Mouse (Mus musculus) brown adipose tissue, adult 24 weeks (tissue): Measurements from ENCODE around the gene Aprt. TPM values are rescaled to one million over a fixed set of nuclear protein-coding genes. Genes with fewer than 3 reads are reported as not detected.

ENCODE experiments used
- H3K27ac ChIP-seq: fragments of 200-500 bp; replicated peaks from 2 replicates; pipeline ENCODE4 v1.5.1; 2012; ENCODE audit warnings: low read depth, mild to moderate bottlenecking, low read length
- H3K4me1 ChIP-seq: fragments of 200-500 bp; 2 replicates; pipeline ENCODE4 v1.6.1; 2012; ENCODE audit warnings: low read length, mixed read lengths; ENCODE audit not compliant: control insufficient read depth, insufficient read depth, insufficient read length
- H3K4me3 ChIP-seq: fragments of 200-500 bp; 2 replicates; pipeline ENCODE4 v1.5.1; 2012; ENCODE audit warnings: low read depth, mild to moderate bottlenecking, low read length, moderate library complexity; ENCODE audit not compliant: insufficient read depth
- polyA plus RNA-seq: library from polyadenylated mRNA; stranded (reverse); fragments of >200 nt; gene quantifications from 2 replicates; pipeline ENCODE4 v1.2.4, GENCODE M21; 2012; ENCODE audit not compliant: missing spikeins, insufficient read depth, insufficient read length

The Aprt gene
- polyA plus RNA-seq: 17.3 and 19.4 TPM in 2 replicates

DNA sequence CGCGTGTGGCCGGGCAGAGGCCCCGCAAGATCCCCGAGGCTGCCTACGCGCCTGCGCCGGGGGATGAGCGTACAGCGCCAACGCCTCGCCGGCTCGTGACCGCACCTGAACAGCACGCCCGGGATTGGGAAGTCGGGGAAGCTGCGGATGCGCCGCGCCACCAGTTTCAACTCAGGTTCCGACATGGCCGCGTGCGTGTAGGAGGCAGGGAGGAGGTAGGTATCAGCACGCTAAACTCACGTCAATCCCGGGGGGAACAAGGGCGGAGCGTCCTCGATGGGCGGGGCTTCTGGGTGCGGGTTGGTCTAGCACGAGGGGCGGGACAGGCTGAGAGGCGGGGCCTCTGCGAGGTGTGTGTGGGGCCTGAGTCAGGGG, at the start of gene Aprt:
Gene Aprt (minus strand): TSS at position 262 of the 375 bp plus-strand sequence.
- peak within 1 kb of the TSS; percentile 82 for H3K4me3 ChIP-seq
- no peak within 1 kb of the TSS for H3K27ac ChIP-seq
- peaks cover 7% of the 10 kb centered on the region for H3K4me1 ChIP-seq

DNA sequence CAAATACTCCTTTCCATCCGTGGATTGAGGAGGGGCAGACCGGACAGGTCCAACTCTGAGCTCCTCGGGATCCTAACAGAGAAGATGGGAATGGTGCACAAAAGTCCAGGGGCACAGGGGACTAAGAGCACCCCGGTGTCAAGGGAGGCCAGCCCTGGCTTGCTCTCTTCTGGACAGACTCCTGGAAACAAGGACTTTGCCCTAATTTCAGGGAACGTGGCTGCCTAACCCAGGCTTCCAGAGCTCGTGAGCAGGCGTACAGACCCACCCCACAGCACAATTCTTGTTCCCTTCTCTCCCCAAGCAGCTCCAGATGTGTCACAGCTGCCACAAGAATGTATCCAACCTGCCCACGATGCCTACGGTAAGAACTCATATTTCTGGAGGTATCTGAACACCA, 49.1 kb upstream of the Aprt start:
- Histone ChIP-seq H3K4me1 (no peaks in the 10 kb centered on the region), H3K4me3 (no peak overlapping the region), H3K27ac (no peak overlapping the region)

DNA sequence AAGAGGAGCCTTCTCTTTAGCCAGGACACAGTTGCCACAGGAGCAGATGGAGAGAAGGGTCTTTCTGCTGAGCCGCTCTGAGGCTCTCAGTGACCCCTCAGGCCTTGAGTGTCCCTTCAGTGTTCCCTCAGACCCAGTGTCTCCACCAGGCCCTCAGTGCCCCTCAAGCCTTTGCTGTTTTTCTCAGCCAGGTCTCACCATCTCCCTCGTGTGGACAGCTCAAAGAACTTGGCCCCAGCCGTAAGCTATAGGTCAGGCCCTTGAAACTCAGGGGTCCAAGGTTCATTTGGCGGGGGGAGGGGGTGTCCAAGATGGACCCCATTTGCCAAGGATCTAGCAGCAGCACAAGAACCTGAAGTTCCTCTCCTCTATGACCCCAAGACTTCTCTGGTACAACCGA, 47.9 kb upstream of the Aprt start:
- H3K27ac ChIP-seq: no peak overlapping the region
- no peaks in the 10 kb centered on the region for H3K4me1 ChIP-seq
- H3K4me3 ChIP-seq: no peak overlapping the region

DNA sequence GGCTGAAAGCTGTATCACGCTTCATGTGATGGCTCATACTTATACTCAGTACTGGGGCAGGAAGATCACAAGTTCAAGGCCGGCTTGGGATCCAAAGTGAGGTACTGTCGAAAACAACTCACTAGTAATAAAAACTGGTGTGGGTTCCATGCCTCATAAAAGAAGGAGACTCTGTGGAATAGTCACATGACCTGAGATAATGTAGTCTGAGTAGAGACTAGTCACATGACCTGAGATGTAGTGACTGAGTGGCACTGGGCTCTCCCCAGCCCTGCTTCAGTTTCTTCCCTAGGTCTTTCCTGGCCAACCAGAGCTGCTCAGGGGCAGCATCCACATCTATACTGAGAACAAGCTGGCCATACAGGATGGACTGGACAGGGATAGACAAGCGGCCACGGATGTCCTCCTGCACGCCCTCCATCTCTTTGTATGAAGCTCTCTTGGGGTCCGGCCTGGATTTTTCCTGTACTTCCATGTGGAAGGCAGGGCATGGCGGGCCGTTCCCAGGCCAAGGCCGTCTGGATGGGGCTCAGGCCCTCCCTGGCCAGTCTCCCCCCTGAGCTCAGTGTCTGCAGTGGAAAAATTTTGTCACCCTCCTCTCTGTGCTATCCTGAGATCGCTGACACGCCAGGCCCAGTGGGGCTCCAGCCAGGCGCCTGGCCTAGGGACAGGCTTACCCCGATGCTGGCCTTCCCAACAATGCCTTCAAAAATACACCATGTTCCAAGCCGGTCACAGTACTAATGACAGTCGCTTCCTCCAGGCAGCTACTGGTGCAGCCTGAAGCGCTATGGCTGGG, 47.3 kb upstream of the Aprt start:
- Histone ChIP-seq H3K27ac (no peak overlapping the region), H3K4me1 (no peaks in the 10 kb centered on the region), H3K4me3 (no peak overlapping the region)

DNA sequence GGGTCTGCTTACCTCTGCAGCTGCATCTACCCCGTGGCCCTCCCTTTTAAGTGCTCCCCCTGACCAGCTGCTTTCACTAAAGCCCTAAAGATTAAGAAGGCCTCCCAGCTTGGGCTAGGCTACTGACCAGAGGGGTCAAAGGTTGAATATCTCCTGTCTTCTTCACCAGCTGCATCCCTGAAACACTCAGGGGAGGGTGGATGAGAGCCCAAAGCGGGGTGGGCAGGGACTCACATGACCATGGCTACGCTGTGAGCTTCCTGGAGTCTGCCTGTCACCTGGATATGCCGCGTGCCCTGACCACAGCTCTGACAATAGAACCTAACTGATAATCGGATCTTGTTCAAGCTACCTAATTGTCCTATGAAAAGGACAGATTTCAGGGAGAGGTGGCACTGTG, 46.0 kb upstream of the Aprt start, which contains the start of gene Pabpn1l:
Gene Pabpn1l (minus strand): TSS at position 13 of the 400 bp plus-strand sequence.
- no peak within 1 kb of the TSS for H3K27ac ChIP-seq
- H3K4me1 ChIP-seq: no peaks in the 10 kb centered on the region
- H3K4me3 ChIP-seq: no peak within 1 kb of the TSS

DNA sequence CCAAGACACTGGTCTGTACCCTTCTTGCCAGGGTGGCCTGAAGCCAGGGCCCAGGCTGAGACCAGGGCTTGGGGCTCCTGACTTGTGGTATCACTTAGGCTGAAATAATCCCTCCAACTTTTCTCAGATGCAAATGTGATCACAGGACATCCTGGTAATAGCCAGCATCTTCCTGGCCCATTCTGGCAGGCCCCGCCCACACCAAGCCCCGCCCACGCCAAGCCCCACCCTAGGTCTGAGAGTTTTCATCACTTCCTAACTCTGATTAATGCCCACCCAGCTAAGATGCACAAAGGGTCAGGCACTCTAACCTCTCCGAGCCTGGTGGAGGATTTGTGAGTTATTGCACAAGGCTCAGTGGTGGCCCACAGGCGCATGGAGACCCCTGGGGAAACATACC, 43.7 kb upstream of the Aprt start:
- H3K4me1 ChIP-seq: no peaks in the 10 kb centered on the region
- no peak overlapping the region for H3K27ac ChIP-seq
- H3K4me3 ChIP-seq: no peak overlapping the region

DNA sequence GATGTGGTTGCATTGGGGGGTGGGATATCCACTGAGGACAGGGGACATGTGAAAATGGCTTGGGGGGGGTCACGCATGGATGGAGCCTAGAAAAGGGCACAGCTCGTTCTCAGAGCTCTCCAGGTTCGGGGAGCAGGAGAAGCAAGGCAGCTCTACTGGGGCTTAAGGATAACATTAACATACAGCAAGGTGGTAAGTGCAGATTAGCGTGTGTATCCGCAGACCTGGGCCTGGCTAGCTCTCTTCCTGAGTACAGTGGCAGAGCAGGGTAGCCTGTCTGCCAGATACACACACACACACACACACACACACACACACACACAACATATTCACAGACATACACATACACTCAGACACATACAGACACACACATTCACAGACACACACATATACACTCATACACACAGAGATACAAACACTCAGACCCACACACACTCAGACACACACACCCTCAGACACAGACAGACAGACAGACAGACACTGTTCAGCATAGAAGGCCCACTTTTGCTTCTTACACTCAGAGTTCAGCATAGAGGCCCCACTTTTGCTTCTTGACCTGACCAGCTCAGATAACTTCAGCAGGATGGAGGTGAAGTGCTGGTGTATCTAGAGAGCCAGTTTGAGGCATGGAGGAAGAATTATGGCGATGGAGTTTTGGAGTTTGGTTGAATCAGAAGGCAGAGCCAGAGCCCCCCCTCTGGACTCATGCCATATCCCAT, 42.1 kb upstream of the Aprt start:
- Histone ChIP-seq H3K4me3 (no peak overlapping the region), H3K27ac (no peak overlapping the region), H3K4me1 (no peaks in the 10 kb centered on the region)

DNA sequence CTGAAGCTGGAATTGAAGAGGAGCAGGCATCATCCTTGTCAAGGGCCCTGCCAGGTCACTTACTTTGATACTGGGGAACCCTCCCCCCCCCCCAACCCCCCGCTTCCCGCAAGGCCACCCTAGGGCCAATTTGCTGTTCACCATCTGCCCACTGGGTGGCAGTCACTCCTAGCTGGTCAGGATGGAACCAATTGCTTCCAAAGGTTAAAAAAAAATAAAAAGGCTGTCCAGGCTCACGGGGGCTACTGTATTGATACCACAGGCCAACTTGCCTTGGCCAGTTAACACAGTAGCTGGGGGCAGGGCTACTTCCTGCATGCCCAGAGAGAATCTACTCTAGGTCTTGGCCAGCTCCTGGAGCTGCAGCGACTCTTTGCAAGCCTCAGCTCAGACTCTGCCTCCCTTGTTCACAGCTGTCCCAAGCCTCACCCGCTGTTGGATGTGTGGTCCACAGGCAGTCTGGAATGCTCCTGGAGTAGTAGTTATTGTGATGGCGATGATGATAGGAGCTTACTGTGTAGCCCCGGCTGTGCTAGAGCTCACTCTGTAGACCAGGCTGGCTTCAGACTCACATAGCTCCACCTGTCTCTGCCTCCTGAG, 41.3 kb upstream of the Aprt start:
- Histone ChIP-seq H3K4me3 (no peak overlapping the region), H3K4me1 (no peaks in the 10 kb centered on the region), H3K27ac (no peak overlapping the region)

DNA sequence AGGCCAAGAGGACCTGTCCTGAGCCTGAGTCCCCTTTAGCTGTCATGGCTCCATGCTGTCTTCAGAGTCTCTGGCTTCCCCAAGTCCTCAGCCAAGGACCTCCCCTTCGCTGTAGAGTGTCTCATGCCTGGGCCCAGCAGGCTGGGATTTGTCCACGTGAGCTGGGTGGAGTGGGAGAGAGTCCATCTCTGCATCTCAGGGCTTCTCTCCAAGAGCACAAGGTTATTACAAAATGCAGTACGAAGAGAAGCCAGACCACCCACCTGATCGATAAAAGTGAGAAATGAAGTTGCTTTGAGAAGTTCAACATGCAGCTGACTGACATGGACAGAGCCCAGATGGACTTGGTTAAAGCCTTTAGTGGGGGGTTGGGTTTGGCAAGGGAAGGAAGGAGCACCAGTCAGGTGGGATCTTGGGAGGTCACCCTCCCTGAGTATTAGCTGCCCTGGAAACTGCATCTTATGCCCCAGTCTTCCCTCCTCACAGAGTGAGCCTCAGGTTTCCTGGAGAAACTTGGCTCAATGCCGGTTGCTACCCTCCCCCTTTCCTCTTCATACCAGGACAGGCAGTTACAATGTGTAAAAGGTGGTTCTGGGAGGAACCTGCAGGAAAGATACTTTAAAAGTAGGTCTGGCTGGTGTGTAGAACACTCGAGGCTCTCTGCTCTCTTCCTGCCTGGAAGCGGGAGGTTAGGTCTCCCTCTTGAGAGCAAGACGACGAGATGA, 39.6 kb upstream of the Aprt start:
- Histone ChIP-seq H3K4me3 (no peak overlapping the region), H3K27ac (no peak overlapping the region), H3K4me1 (peaks cover 5% of the 10 kb centered on the region; the same call in 1 of the 2 replicates)

DNA sequence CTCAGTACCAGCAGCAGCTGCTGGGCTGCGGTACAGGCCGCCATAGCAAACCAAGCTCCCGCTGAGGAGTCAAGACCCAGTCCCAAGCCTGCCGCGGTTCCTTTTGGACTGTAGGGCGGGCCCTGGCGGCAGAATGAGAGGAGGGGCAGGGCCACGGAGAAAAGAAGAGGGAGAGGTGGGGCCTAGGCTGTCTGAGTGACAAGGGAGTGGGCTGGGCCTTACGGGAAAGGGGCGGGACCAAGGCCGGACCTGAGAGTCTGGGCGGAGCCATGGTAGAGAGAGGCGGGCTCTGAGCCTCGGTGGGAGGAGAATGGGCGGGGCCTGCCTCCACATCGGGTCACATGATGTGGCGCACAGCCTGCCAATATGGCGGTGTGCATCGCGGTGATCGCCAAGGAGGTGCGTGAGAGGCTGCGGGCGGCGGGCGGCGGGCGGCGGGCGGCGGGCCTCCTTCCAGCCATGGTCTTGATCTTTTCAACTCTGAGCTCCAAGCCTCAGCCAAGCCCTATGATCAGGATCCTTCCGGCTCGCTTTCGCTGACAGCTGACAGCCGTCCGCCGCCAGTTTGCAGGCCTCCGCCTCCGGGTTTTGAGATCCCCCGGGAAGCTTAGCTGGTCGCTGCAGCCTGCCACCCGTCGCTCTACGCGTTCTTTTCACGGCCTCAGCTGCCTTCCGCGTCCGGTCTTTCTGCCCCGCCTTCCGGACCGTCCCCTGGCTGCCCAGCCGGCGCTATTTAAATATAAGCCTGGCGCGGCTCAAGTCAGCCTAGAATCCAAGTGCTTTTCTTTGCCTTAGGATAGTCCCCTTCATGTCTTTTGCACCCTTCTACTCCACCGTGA, 34.8 kb upstream of the Aprt start, which contains the start of the genes Galns and Trappc2l:
Gene Galns (minus strand): TSS at position 169 of the 839 bp plus-strand sequence.
Gene Trappc2l (plus strand): TSS at position 346 of the 839 bp plus-strand sequence.
- peak within 1 kb of the TSS; percentile 70 for H3K4me3 ChIP-seq
- H3K4me1 ChIP-seq: peaks cover 7% of the 10 kb centered on the region; the same call in 1 of the 2 replicates
- H3K27ac ChIP-seq: peak within 1 kb of the TSS; percentile 33; the same call in 1 of the 2 replicates

DNA sequence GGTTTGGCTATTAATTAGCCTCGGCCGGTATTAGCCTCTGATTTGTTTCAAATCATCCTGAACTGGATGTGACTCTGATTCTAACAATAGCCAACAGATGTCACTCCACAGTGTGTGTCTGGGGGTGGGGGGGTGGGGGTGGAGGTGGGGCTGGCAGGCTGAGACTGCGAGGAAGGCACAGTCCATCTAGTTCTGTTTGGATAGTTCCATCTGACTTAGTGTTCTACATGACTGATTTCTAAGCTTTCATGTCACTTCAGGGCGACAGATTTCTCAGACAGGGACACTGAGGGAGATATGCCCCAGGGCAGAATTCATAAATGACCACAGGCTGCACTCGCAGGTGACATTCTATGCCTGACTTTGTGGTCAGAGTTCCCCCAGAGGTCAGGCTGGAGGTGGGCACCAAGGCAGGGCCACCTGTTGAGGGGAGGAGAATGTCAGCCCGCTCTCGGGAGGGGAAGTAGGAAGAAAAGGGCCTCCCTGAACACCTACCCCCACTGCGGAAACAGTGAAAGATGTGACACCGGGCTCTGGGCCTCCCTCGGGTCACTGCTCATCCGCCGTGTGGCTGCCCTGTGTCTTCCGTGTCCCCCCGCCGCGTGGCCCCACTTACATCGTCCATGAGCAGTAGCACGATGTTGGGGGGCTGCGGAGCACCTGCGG, 34.0 kb upstream of the Aprt start:
- Histone ChIP-seq H3K27ac (peak overlapping the region; percentile 33; the same call in 1 of the 2 replicates), H3K4me1 (peaks cover 7% of the 10 kb centered on the region; the same call in 1 of the 2 replicates)

DNA sequence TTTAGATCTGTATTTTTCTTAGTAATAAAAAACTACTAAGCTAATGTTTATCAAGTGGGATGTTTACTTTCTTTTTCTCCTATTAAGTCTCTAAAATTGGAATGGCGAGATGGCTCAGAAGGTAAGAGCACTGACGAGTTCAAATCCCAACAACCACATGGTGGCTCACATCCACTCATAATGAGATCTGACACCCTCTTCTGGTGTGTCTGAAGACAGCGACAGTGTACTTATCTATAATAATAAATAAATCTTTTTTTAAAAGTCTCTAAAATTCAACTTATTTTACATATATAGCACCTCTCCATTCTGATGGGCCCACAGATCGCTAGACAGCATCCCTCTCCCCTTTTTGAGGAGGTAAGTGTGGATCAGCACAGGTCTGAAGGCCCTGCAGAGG, 33.5 kb upstream of the Aprt start:
- no peak overlapping the region for H3K27ac ChIP-seq
- H3K4me1 ChIP-seq: peaks cover 7% of the 10 kb centered on the region; the same call in 1 of the 2 replicates
- no peak overlapping the region for H3K4me3 ChIP-seq

More for the DNA sequence above, 34.0 kb upstream of the Aprt start:
- peak overlapping the region; percentile 70 for H3K4me3 ChIP-seq

DNA sequence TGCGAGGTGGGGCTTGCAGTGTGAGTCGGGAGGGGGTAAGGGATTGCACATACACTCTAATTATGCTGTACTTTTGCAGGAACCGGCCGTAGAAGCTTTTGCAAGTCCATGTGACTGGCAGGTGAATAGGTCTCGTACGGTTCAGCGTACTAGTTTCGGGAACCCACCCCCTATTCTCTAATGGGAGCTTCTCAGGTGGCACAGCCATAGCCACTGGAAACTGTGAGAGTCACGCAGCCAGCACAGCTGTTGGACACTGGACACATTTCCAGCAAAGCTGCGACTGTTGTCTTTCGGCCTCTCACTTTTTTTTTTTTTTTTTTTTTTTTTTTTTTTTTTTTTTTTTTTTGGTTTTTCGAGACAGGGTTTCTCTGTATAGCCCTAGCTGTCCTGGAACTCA, 30.1 kb upstream of the Aprt start:
- Histone ChIP-seq H3K4me1 (0 out of 2 replicates have a peak, but pooled peaks cover 2% of the 10 kb centered on the region), H3K4me3 (no peak overlapping the region), H3K27ac (no peak overlapping the region)
